Mouse (Mus musculus): Measurements from ENCODE around the gene Lurap1. TPM values are rescaled to one million over a fixed set of nuclear protein-coding genes. Genes with fewer than 3 reads are reported as not detected.

Gene Lurap1
- polyA plus RNA-seq, 1 experiment: 5.7 TPM

DNA sequence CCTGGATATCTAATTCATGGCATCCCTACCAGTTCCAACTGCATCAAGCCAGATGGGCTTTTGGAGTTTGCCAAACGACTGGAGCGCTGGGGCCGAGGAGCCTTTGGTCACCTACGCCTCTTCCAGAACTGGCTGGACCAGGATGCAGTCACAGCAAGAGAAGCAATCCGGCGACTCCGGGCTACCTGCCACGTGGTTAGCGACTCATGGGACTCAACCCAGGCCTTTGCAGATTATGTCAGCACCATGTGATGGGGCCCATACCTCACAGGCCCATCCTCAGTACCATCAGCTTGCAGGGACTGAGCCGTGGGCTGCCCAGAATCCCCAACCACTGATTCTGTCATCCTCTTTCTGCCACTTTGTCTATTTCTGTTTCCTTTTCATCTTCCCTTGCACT is 54.8 kb downstream of the Lurap1 start:
- no peaks in the 10 kb centered on the region for H3K4me1 ChIP-seq (ENCODE audit: control insufficient read depth, insufficient read depth, low read length)
- no peak overlapping the region for H3K4me3 ChIP-seq (replicated peaks; ENCODE audit: extremely low read depth, low read depth, low read length)
- WGBS: 86% methylated on average over 10 of the region's 10 CpGs
- no peak for DNase-seq
- no peak for TF ChIP-seq POLR2A (IDR thresholded peaks at IDR 0.05; ENCODE audit: borderline replicate concordance, extremely low read depth, low read depth, low read length)
- no peak for TF ChIP-seq CTCF (IDR thresholded peaks at IDR 0.05; ENCODE audit: insufficient read depth, low read length)

DNA sequence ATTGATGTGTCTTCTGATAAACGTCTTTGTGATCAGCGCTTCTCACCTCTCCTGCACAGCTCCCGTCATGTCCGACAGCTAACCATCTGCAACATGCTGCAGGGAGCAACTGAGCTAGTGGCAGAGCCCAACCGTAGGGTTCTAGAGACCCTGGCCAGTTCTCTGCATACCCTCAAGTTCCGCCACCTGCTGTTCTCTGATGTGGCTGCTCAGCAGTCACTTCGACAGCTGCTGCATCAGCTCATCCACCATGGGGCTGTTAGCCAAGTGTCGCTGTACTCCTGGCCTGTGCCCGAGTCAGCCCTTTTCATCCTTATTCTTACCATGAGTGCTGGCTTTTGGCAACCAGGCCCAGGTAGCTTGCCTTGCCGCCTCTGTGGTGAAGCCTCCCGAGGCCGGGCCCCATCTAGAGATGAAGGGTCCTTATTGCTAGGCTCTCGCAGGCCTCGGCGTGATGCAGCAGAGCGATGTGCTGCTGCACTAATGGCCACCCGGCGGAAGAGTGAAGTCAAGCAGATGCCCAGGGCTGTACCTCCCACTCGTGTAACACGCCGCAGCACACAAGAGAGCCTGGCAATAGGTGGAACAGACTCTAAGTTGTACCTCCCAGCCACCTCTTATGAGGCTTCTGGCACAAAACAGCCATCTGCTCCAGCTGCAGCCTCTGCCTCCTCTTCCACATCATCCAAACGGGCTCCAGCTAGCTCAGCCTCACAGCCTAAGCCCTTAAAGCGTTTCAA is 62.5 kb downstream of the Lurap1 start:
- Histone ChIP-seq H3K4me3 (replicated peaks; ENCODE audit: extremely low read depth, low read depth, low read length) (no peak overlapping the region), H3K4me1 (ENCODE audit: control insufficient read depth, insufficient read depth, low read length) (no peaks in the 10 kb centered on the region)
- WGBS: 90% methylated on average over 23 of the region's 23 CpGs
- no peak for DNase-seq
- no peak for TF ChIP-seq POLR2A (IDR thresholded peaks at IDR 0.05; ENCODE audit: borderline replicate concordance, extremely low read depth, low read depth, low read length)
- TF ChIP-seq CTCF (IDR thresholded peaks at IDR 0.05; ENCODE audit: insufficient read depth, low read length): no peak

Other genes starting within 250 kb of the Lurap1 start
- not detected in 2 replicates for gene Dmbx1, start 211.4 kb downstream of the Lurap1 start, polyA plus RNA-seq (2012; rRNA removed)
- 24.5 and 31.7 TPM in 2 replicates for gene Faah, start 133.4 kb downstream of the Lurap1 start, polyA plus RNA-seq (2012; rRNA removed)
- gene Nsun4, start 97.5 kb downstream of the Lurap1 start, polyA plus RNA-seq (2012; rRNA removed): 14.3 and 22.8 TPM in 2 replicates
- gene Uqcrh, start 76.3 kb downstream of the Lurap1 start, polyA plus RNA-seq (2012; rRNA removed): 60.7 and 113 TPM in 2 replicates
- gene Lrrc41, start 76.1 kb downstream of the Lurap1 start, polyA plus RNA-seq (2012; rRNA removed): 61.5 and 62.1 TPM in 2 replicates
- gene Rad54l, start 27.6 kb downstream of the Lurap1 start, polyA plus RNA-seq (2012; rRNA removed): 0.42 and 0.70 TPM in 2 replicates
- 37.3 and 46.4 TPM in 2 replicates for gene Pomgnt1, start 27.5 kb downstream of the Lurap1 start, polyA plus RNA-seq (2012; rRNA removed)
- gene Tspan1, start 16.3 kb upstream of the Lurap1 start, polyA plus RNA-seq (2012; rRNA removed): 60.8 and 93.7 TPM in 2 replicates
- not detected in 2 replicates for gene 1700042G07Rik, start 22.0 kb upstream of the Lurap1 start, polyA plus RNA-seq (2012; rRNA removed)
- gene Gm49337, start 22.0 kb upstream of the Lurap1 start, polyA plus RNA-seq (2012; rRNA removed): not detected in 2 replicates
- gene Pik3r3, start 70.3 kb upstream of the Lurap1 start, polyA plus RNA-seq (2012; rRNA removed): 23.5 and 23.8 TPM in 2 replicates